Mouse (Mus musculus): ENCODE results near the gene Tmem141. TPM values are rescaled to one million over a fixed set of nuclear protein-coding genes. Genes with fewer than 3 reads are reported as not detected.
A peak's percentile ranks its signal among the peaks of the same experiment; 100 is the strongest.

Tmem141 gene
- polyA plus RNA-seq, 1 experiment, result 17.3 TPM

- Histone ChIP-seq H3K4me1 (ENCODE audit: control insufficient read depth, insufficient read depth, low read length) (no peaks in the 10 kb centered on the region), H3K4me3 (replicated peaks; ENCODE audit: control insufficient read depth, low read depth, low read length) (no peak overlapping the region), H3K27ac (ENCODE audit: control insufficient read depth, insufficient read depth, low read depth, low read length, poor library complexity) (no peak overlapping the region)
- WGBS, result 69% methylated on average over 4 of the region's 4 CpGs
- TF ChIP-seq CTCF (IDR thresholded peaks at IDR 0.05; ENCODE audit: control insufficient read depth, insufficient read depth, low read length), result no peak
- no peak for TF ChIP-seq POLR2A (IDR thresholded peaks at IDR 0.05; ENCODE audit: borderline replicate concordance, control insufficient read depth, low read depth, low read length)
Measured at GRCm38 (mm10) chr2:25583571-25583970, 38.2 kb downstream of the Tmem141 start.

GRCm38 (mm10) chr2:25583120-25583481 lies 38.7 kb downstream of the Tmem141 start:
- H3K4me1 ChIP-seq (ENCODE audit: control insufficient read depth, insufficient read depth, low read length), result no peaks in the 10 kb centered on the region
- no peak overlapping the region for H3K4me3 ChIP-seq (replicated peaks; ENCODE audit: control insufficient read depth, low read depth, low read length)
- no peak overlapping the region for H3K27ac ChIP-seq (ENCODE audit: control insufficient read depth, insufficient read depth, low read depth, low read length, poor library complexity)
- TF ChIP-seq CTCF (IDR thresholded peaks at IDR 0.05; ENCODE audit: control insufficient read depth, insufficient read depth, low read length) (no peak), POLR2A (IDR thresholded peaks at IDR 0.05; ENCODE audit: borderline replicate concordance, control insufficient read depth, low read depth, low read length) (no peak)
- WGBS, result 88% methylated on average over 6 of the region's 6 CpGs

GRCm38 (mm10) chr2:25582466-25583119 lies 39.2 kb downstream of the Tmem141 start:
- TF ChIP-seq CTCF (IDR thresholded peaks at IDR 0.05; ENCODE audit: control insufficient read depth, insufficient read depth, low read length) (no peak), POLR2A (IDR thresholded peaks at IDR 0.05; ENCODE audit: borderline replicate concordance, control insufficient read depth, low read depth, low read length) (no peak)
- Histone ChIP-seq H3K27ac (ENCODE audit: control insufficient read depth, insufficient read depth, low read depth, low read length, poor library complexity) (no peak overlapping the region), H3K4me1 (ENCODE audit: control insufficient read depth, insufficient read depth, low read length) (no peaks in the 10 kb centered on the region), H3K4me3 (replicated peaks; ENCODE audit: control insufficient read depth, low read depth, low read length) (no peak overlapping the region)
- WGBS, result 42% methylated on average over 12 of the region's 12 CpGs

GRCm38 (mm10) chr2:25581901-25582301 lies 39.9 kb downstream of the Tmem141 start:
- WGBS, result 3% methylated on average over 6 of the region's 6 CpGs
- TF ChIP-seq POLR2A (IDR thresholded peaks at IDR 0.05; ENCODE audit: borderline replicate concordance, control insufficient read depth, low read depth, low read length) (no peak), CTCF (IDR thresholded peaks at IDR 0.05; ENCODE audit: control insufficient read depth, insufficient read depth, low read length) (no peak)
- H3K4me1 ChIP-seq (ENCODE audit: control insufficient read depth, insufficient read depth, low read length), result no peaks in the 10 kb centered on the region
- no peak overlapping the region for H3K4me3 ChIP-seq (replicated peaks; ENCODE audit: control insufficient read depth, low read depth, low read length)
- no peak overlapping the region for H3K27ac ChIP-seq (ENCODE audit: control insufficient read depth, insufficient read depth, low read depth, low read length, poor library complexity)

- Histone ChIP-seq H3K4me1 (ENCODE audit: control insufficient read depth, insufficient read depth, low read length) (no peaks in the 10 kb centered on the region), H3K27ac (ENCODE audit: control insufficient read depth, insufficient read depth, low read depth, low read length, poor library complexity) (no peak within 1 kb of the TSS), H3K4me3 (replicated peaks; ENCODE audit: control insufficient read depth, low read depth, low read length) (no peak within 1 kb of the TSS)
- WGBS, result 6% methylated on average over 19 of the region's 19 CpGs
- TF ChIP-seq CTCF (IDR thresholded peaks at IDR 0.05; ENCODE audit: control insufficient read depth, insufficient read depth, low read length), result peak; percentile 85
- TF ChIP-seq POLR2A (IDR thresholded peaks at IDR 0.05; ENCODE audit: borderline replicate concordance, control insufficient read depth, low read depth, low read length), result no peak
Measured at GRCm38 (mm10) chr2:25581294-25581864, 40.4 kb downstream of the Tmem141 start, which contains the start of gene Ajm1. TSS of gene Ajm1 (minus strand) at chr2:25581757.

- TF ChIP-seq POLR2A (IDR thresholded peaks at IDR 0.05; ENCODE audit: borderline replicate concordance, control insufficient read depth, low read depth, low read length) (no peak), CTCF (IDR thresholded peaks at IDR 0.05; ENCODE audit: control insufficient read depth, insufficient read depth, low read length) (no peak)
- no peak overlapping the region for H3K27ac ChIP-seq (ENCODE audit: control insufficient read depth, insufficient read depth, low read depth, low read length, poor library complexity)
- 30% methylated on average over 6 of the region's 6 CpGs for WGBS
- H3K4me3 ChIP-seq (replicated peaks; ENCODE audit: control insufficient read depth, low read depth, low read length), result no peak overlapping the region
- H3K4me1 ChIP-seq (ENCODE audit: control insufficient read depth, insufficient read depth, low read length), result peaks cover 2% of the 10 kb centered on the region
Measured at GRCm38 (mm10) chr2:25580621-25581101, 41.1 kb downstream of the Tmem141 start.

- 8% methylated on average over 27 of the region's 27 CpGs for WGBS
- Histone ChIP-seq H3K4me3 (replicated peaks; ENCODE audit: control insufficient read depth, low read depth, low read length) (no peak overlapping the region), H3K4me1 (ENCODE audit: control insufficient read depth, insufficient read depth, low read length) (peaks cover 4% of the 10 kb centered on the region), H3K27ac (ENCODE audit: control insufficient read depth, insufficient read depth, low read depth, low read length, poor library complexity) (no peak overlapping the region)
- TF ChIP-seq POLR2A (IDR thresholded peaks at IDR 0.05; ENCODE audit: borderline replicate concordance, control insufficient read depth, low read depth, low read length), result no peak
- peak; percentile 55 for TF ChIP-seq CTCF (IDR thresholded peaks at IDR 0.05; ENCODE audit: control insufficient read depth, insufficient read depth, low read length)
Measured at GRCm38 (mm10) chr2:25579737-25580460, 41.9 kb downstream of the Tmem141 start.

All from bone marrow, adult 2 months (tissue).